Mouse (Mus musculus): ENCODE data around the gene Cd4.
A peak's percentile ranks its signal among the peaks of the same experiment; 100 is the strongest.
"Not testable (repeated sequence)": the region's sequence is repeated elsewhere in the genome, so short reads cannot be mapped to it uniquely, and the experiment has no call there.

The Cd4 gene

DNA sequence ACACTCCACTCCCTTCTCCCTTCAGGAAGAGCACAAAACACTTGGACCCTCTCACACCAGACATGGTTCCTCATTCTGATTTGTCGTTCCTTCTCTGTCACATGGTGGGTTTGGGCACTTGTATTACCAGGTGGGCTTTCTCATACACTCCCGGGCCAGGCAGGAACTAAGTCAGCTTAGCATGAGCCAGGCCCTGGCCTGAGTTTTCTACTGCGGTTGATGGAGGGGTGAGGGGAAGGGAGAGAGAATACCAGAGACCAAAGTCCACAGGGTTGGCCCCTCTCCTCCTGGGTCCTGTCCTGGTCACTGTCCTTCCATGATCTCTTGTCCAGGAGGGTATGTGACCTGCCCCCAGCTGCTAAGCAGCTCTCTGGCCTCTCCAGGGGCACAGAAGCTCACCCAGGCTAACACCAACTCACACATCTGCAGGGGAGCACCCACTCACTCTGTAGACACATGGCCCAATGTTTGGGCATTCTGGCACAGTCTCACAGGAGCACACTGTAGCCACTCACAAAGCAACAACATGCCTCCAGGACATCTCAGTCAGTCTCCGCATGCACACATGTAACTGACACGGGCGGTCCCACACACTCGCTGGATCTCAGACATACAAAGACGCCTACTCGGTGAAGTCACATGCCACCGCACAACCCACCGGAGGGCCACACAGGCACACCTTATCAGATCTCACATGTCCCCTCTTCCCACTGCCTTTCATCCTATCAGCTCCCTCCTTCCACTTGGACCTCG lies 28.1 kb upstream of the Cd4 start:
- no peak for DNase-seq (ENCODE audit: low read depth, low spot score)

GRCm38 (mm10) chr6:124915160-124915941 lies 27.3 kb upstream of the Cd4 start:
- DNase-seq (ENCODE audit: low read depth, low spot score), result no peak

- DNase-seq (ENCODE audit: low read depth, low spot score), result no peak
Measured at GRCm38 (mm10) chr6:124914511-124914910, 26.5 kb upstream of the Cd4 start.

DNA sequence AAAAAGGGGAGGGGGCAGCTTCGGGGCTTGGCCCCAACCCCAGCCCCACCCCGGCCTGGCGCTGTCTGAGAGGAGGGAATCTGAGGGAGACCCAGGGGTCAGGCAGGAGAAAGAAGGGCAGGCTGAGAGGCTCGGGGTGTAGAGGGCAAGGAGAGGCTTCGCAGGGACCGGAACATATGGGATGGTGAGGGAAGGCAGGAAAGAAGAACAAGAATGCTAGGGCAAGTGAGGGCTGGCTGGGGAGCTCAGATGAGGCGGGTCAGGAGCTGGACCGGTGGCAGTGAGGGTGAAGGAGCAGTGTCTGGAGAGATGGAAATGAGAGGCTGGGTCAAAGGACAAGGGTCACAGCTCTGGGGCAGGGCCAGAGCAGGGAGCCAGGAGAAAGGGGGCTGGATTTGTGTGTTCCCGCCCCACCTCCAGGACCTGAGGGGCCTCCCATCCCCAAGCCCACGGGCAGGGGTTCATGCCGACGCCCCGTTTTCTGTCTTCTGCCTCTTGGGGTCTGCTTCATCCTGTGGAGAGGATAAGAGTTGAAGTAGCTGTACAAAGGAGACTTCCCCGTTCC lies 25.8 kb upstream of the Cd4 start:
- no peak for DNase-seq (ENCODE audit: low read depth, low spot score)

DNA sequence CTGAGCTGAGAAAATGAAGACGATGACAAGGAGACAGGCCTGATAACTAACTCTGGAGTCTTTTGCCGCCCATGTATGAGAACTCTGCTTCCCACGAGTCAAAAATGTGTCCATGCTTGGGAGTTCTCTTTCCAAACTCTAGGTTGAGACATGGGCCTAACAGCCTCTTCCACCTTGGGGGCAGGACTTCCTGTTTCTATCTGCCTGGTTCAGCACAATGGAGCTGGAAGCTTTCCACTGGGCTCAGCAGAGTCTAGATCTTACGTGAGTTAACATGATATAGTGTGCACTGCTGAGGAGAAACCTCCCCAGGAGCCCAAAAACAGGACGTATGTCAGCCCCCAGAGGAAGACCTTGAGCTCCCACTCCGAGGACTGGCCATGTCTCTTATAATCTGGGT lies 25.2 kb upstream of the Cd4 start:
- no peak for DNase-seq (ENCODE audit: low read depth, low spot score)

DNA sequence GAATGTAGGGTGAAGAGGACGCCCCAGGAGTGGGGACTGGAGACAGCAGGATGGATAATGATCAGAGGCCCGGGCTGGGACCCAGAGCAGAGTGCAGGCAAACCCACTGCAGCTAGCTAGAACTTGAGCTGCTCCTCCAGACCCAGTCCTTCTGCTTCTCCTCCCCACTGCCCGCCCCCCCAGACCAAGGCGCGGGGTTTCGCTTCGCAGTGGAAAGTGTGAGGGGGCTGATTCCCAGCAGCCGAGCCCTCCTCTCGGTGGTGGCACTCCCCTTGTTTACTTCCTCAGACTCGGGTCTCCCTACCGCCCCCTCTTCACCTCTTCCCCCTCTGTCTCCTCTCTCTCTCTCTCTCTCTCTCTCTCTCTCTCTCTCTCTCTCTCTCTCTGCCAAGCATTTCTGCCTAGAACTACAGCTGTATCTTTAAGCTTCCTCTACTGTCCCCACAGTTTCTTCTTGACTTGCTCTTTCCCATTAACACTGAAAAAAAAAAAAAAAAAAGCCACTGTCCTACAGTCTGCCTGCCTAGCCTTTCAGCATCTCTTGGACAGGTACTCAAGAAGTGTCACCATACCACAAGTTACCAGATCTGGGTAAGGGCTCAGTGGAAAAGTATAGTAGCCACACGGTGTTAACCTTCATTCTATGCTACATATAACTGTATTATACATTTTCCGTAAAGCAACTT lies 23.7 kb upstream of the Cd4 start, which contains the start of gene Lag3:
Gene Lag3 (minus strand): TSS at position 173 of the 686 bp plus-strand sequence.
- no peak for DNase-seq (ENCODE audit: low read depth, low spot score)

GRCm38 (mm10) chr6:124910032-124910431 lies 22.0 kb upstream of the Cd4 start:
- no peak for DNase-seq (ENCODE audit: low read depth, low spot score)

DNA sequence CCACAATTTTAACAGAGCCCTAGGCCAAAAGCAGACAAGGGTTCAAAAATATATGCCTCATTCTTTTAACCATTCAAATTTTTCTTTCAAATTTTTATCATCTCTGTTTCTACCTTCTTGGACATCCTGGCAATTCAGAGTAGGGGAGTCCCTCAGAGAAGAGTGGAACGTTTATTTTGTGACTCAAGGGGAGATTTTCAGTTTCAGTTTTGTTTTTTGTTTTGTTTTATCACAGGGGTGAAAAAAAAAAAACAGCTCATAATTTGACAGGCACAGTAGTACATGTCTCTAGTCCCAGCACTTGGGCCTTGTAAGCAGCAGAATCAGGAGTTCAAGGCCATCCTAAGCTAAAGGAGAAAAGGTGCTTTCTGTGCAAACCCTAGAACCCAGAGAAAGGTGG lies 19.7 kb upstream of the Cd4 start:
- DNase-seq (ENCODE audit: low read depth, low spot score), result no peak

GRCm38 (mm10) chr6:124904991-124905860 lies 17.2 kb upstream of the Cd4 start:
- DNase-seq (ENCODE audit: low read depth, low spot score), result no peak

- peak; percentile 73 for DNase-seq (ENCODE audit: low read depth, low spot score)
Measured at GRCm38 (mm10) chr6:124904161-124904981, 16.4 kb upstream of the Cd4 start.

DNA sequence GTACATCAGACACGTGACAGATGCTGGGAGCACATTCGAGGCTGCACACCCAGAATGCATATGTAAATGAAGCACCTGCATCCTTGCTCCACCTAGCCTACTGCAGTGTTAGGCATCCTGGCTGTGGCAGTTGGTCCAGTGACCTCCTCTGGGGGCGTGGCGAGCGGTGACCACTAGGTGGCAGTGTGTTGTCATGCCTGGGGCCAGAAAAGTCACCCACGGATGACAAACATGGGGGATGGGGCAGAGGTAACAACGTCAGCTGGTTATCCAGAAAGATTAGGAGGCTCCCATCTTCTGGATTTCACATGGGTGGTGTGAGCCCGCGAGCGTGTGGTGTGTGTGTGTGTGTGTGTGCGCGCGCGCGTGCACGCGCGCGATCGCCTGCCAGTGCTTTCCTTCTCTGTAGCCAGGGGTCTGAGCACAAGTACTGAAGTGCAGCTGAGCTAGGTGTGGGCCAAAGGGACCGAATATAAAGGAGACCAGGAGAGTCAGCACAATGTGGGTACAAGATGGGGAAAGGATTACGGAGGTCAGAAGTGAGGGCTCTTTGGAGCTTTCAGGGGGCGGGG lies 15.6 kb upstream of the Cd4 start:
- DNase-seq (ENCODE audit: low read depth, low spot score), result peak; percentile 91

DNA sequence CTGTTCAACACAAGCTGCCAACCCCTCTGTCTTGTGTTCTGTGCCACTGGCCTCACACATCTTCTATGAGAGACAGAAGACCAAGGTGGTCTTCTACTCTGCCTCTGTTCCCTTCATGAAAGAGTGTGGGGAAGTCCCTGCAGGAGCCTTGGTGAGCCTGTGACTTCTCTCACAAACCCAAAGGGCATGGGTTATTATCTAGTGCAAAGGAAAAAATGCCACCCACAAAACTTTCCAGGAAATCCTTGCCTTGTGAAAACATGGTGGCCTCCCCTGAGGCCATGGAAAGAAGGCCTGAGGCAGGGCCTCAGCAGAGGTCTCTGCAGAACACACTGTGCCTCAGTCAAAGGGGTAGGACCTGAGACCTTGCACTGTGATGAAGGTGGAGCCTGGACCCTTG lies 13.8 kb upstream of the Cd4 start:
- no peak for DNase-seq (ENCODE audit: low read depth, low spot score)

DNA sequence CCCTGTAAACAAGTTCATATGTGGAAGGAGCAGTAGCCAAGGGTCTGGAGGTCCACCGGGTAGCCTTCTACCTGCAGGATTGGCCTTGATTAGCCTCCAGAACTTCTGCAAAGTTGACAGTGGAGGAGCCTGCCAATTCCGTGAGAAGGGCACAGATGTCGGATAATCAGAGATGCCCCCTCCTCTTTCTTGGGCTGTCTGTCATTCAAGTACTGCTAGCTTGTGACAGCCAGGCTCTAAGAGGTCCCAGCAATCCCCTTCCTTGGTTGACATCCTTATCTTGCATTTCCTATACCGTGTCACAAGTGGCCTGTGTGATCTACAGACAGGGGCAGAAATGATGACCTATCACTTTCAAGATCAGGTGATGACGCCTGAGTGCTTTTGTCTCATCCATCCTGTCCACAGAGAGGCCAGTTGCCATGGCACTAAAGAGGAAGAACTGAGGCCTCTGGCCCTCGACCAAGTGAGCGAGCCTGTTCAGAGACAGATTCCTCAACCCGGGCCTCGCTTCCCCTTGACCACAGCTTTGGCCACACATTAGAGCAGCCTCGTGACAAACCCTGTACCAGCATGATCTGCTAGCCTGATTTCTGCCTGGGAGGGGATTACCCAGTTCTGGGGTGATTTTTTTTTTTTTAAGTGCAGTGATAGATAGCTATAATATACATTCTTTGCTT lies 12.9 kb upstream of the Cd4 start:
- DNase-seq (ENCODE audit: low read depth, low spot score), result no peak

DNA sequence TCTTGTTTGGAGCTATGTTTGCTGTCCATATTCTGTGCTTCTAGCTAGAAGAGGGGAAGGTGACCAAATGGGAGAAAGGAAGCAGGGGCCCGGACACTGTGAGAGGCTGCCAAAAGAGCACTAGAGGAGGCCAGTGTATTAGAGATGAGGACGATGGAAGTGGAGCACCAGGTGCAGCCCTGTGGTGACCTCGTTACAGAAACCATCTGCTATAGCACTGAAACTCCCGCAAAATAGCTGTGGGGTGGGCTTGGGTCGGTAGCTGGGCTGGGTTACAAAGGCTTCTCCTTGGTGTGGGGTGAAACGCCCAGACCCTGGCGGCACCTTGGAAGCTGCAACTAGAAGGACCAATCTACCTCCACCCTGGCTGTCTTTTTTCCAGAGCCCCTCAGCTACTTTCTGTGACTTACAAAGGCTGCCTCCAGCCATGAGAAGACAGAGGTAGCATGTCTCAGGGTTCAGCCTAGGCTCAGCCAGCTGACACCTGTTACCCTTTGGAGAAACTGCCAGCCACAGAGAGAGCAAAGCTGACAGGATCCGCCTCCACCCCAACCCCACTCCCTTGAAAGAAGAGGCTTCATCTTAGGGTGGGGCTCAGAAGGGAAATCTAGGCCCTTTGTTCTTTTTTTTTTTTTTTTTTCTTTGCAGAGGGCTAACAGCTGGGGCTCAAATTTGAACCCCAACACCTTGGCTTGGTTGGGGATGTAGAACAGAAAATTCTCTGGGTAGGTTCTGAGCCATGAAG lies 12.2 kb upstream of the Cd4 start:
- no peak for DNase-seq (ENCODE audit: low read depth, low spot score)

DNA sequence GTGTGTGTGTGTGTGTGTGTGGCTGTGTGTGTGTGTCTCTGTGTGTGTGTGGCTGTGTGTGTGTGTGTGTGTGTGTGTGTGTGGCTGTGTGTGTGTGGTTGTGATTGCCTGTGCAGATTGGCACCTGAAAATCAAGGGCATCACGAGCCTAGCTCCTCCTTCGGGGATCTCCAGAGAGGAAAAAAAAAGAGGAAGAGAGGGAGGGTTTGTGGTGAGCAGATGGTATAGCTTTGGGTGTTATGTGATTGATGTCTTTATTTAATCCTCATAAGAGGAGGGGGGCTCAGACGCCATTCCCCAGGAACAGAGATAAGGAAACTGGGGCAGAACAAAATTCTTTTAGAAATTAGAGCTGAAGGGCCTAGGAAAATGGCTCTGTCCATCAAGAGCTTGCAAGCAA lies 10.3 kb upstream of the Cd4 start:
- DNase-seq (ENCODE audit: low read depth, low spot score), result no peak

- not testable (repeated sequence) for DNase-seq (ENCODE audit: low read depth, low spot score)
Measured at GRCm38 (mm10) chr6:124894113-124894512, 6.1 kb upstream of the Cd4 start.

DNA sequence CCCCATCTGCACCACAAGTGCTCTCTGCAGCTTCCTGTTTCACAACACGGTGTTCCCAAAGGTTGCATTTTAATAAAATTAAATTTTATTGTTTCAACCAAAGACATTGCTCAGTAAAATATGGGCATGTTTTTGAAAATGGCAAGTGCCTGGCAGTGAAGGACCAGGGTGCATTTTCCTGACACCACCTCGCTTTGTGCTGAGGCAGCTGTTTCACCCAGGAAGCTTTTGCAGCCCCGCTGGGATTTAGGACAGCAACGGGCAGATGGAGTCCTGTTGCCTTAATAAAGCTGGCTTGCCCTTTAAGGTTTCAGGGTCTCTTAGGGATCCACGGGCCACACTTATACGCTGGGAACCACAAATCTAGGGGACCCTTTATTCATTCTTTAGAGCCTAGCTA lies 3.0 kb upstream of the Cd4 start:
- no peak for DNase-seq (ENCODE audit: low read depth, low spot score)

DNA sequence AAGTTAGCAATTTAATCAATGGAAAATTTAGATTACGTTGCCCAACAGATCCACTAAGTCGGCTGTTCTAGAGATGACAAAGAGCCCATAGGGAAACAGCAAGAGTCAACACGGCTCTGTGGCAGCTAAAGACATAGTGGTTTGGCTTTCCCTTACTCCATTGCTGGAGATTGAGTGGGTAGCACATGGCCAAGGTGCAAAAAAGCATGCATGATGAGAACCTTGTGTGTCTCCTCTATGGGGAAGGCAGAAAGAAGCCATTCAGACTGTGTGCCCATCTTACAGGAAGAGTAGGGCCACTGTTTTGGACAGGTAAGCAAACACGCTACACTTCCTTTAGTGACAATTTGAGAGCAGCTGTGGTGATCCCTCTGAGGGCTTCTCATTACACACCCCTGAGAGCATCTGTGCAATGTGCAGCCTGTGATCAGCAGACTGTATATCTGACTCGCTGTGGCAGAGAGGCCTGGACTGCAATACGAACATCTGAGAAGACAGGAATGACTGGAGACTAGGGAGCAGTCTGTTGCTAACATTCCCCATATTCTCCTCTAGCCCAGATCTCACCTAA lies 619 bp upstream of the Cd4 start:
- no peak for DNase-seq (ENCODE audit: low read depth, low spot score)
